Mouse (Mus musculus): ENCODE data around the gene Galnt9.
A peak's percentile ranks its signal among the peaks of the same experiment; 100 is the strongest.

Galnt9 gene

GRCm38 (mm10) chr5:110587467-110587866 lies 43.3 kb downstream of the Galnt9 start:
- no peak for DNase-seq (ENCODE audit: low spot score in 2 of 2)

DNA sequence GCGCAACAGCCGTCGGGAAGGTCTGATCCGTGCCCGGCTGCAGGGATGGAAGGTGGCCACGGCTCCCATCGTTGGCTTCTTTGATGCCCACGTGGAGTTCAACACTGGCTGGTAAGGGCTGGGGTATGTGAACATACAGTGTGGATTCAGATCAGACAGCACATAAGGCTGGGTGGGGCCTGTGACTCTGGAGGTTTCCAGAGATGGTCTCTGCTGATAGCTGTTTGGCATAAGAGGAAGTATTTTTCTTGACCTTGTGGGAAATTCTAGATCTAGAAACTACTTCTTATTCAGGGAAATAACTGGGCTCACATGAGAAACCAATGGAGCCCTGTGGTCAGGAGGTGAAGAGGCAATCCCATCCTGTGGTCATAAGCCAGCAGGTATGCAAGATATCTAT lies 45.7 kb downstream of the Galnt9 start:
- no peak for DNase-seq (ENCODE audit: low spot score in 2 of 2)

DNA sequence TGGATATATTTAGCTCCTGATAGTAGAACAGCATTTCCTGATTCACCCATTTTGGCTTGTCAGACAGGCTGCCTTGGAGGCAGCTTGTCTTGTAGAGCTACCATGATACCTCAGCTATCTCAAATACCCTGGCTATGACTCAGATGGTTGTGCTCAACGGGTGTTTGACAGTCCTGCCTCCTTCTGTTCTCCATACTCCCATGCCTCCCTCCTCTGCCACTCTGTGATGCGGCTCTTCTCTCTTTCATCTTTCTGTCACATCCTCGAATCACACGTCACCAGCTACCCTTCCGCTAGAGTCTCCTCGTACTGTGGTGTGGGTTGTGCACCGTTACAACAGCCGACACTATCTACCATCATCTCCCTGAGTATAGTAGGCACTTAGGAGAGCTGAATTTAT lies 50.3 kb downstream of the Galnt9 start:
- no peak for DNase-seq (ENCODE audit: low spot score in 2 of 2)

DNA sequence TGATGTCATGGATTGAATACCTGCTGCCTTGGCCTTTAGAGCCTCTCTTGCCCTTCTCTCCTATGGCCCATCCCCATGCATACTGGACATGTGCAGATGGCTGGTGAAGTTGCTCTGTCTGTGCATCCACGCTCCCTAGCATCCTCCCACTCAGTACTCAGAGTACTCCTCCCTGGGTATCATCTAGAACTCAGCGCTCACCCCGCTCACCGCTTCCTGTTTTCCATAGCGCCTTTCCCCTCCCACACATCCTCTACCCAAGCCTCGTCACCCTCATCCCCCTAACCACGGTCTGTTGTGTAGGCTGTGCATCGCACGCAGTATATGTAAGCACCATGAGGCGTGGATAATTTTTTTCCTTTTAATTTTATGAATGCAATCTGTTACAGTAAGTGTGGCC lies 51.2 kb downstream of the Galnt9 start:
- no peak for DNase-seq (ENCODE audit: low spot score in 2 of 2)

DNA sequence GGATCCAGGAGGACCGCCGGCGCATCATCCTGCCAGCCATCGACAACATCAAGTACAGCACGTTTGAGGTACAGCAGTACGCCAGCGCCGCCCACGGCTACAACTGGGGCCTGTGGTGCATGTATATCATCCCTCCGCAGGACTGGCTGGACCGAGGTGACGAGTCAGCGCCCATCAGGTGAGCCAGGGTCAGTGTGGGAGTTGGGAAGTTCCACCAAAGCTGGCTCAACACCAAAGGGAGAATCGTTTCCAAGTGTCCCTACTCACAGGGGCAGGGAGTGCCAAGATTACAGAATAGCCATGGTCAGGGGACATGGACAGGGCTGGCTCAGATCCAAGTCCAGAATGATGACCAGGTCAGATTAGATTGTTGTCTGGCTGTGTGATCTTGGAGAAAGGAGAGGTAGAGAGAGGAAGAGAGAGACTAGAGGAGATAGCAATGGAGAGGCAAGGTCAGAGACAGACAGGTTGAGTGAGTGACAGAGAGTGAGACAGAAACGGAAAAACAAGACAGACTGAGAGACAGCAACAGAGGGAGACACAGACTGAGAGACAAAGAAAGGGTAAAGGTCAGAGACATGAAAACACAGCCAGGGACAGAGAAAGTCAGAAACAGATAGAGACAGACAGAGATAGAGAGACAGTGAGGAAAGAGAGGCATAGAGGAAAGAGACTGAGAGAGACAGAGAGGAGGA lies 52.1 kb downstream of the Galnt9 start:
- DNase-seq (ENCODE audit: low spot score in 2 of 2), result no peak

GRCm38 (mm10) chr5:110597502-110597901 lies 53.3 kb downstream of the Galnt9 start:
- DNase-seq (ENCODE audit: low spot score in 2 of 2), result no peak

DNA sequence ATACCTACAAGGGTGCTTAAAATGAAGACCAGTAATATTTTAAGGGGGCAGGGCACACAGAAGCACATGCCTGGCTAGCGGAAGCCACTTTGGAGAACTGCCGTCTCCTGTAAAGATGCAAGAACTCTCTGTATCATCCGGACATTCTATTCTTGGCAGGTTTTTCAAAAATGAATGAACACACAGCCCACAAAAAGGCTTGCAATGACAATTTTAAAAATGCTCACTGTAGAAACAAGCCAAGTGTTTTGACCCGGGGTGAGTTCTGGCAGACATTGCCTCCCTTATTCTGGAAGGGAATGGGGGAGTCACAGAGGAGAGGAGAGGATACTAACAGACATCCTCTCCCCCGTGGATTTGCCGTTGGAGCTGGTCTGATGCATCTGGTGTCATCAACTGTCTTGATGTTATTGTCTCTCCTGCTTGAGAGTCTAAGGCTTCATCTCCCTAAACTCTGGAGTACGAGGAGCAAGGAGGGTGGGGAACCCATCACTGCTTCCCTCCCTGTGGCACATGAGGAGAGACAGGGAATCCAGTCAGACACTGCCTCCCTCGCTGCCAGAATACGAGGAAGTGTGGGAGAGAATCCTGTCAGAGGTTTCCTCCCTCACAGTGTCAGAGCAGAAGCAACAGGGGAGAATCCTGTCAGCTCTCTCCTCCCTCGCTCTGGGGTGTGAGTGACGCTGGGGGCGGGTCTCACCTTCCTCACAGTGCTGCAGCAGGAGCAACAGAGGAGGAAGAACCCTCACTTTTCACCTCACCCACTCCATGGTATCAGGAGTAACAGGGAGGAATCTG lies 54.3 kb downstream of the Galnt9 start:
- no peak for DNase-seq (ENCODE audit: low spot score in 2 of 2)

GRCm38 (mm10) chr5:110603016-110603685 lies 59.0 kb downstream of the Galnt9 start:
- peak in 1 of 2 experiments; percentile 35 for DNase-seq (ENCODE audit: low spot score in 2 of 2)

DNA sequence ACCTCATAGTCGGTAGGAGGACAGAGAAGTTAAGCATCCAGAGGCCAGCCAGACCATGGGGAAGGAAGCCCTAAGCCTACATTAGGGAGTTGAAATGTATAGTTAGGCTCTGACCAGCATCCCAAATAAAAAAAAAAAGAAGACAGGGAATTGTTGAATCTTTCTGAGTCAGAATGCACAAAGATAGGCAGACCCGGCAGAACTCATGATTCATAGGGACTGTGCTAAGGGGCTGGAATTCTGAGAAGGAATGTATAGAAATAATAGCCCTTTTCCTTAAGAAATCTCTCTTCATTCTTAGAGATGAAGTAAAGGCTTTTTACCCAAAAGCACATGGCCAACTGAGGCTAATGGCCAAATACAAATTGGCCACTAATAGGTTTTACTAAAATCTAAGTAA lies 60.2 kb downstream of the Galnt9 start:
- no peak for DNase-seq (ENCODE audit: low spot score in 2 of 2)

- DNase-seq (ENCODE audit: low spot score in 2 of 2), result no peak
Observed at GRCm38 (mm10) chr5:110605531-110606221, 61.5 kb downstream of the Galnt9 start.

- peak in 1 of 2 experiments; percentile 27 for DNase-seq (ENCODE audit: low spot score in 2 of 2)
Observed at GRCm38 (mm10) chr5:110607767-110608166, 63.6 kb downstream of the Galnt9 start.

- no peak for DNase-seq (ENCODE audit: low spot score in 2 of 2)
Observed at GRCm38 (mm10) chr5:110608336-110608735, 64.2 kb downstream of the Galnt9 start.

DNA sequence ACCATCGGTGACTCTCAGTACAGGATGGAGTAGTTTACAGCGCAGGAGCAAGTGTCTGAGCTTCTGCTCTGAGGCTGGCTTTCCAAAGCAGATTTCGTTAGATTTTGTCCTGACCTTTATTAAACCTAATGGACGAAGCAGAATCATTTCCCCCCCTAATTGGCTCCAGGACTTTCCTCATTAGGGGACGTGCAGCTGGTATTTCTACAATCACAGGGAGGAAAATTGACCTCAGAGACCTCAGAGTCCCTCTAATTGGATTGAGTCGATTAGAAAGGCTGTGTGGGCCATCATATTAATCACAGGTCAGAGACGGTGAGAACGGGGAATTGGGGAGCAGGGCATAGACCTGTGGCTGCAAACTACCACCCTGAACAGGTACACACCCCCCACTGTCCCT lies 64.8 kb downstream of the Galnt9 start:
- no peak for DNase-seq (ENCODE audit: low spot score in 2 of 2)

GRCm38 (mm10) chr5:110609425-110609824 lies 65.3 kb downstream of the Galnt9 start:
- no peak for DNase-seq (ENCODE audit: low spot score in 2 of 2)

GRCm38 (mm10) chr5:110609868-110610267 lies 65.7 kb downstream of the Galnt9 start:
- DNase-seq (ENCODE audit: low spot score in 2 of 2), result no peak

GRCm38 (mm10) chr5:110610484-110610883 lies 66.3 kb downstream of the Galnt9 start:
- no peak for DNase-seq (ENCODE audit: low spot score in 2 of 2)

- no peak for DNase-seq (ENCODE audit: low spot score in 2 of 2)
Observed at GRCm38 (mm10) chr5:110611435-110612158, 67.4 kb downstream of the Galnt9 start.

DNA sequence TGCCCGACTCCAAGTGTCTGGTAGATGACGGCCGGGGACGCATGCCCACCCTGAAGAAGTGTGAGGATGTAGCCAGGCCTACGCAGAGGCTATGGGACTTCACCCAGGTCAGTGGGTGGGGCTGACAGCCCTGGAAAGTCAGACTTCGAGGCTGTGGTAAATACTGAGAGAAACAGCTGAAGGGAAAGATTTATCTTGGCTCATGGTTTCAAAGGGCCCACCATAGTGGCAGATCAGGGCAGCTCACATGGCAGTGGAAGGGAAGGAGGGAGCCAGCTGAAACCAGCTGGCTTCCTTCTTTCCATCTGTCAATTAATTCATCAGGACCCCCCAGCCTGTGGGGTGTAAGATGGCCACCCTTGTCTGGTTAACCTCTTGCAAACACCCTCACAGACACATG lies 75.1 kb downstream of the Galnt9 start:
- no peak for DNase-seq (ENCODE audit: low spot score in 2 of 2)

- DNase-seq (ENCODE audit: low spot score in 2 of 2), result no peak
Observed at GRCm38 (mm10) chr5:110624319-110624718, 80.2 kb downstream of the Galnt9 start.

DNA sequence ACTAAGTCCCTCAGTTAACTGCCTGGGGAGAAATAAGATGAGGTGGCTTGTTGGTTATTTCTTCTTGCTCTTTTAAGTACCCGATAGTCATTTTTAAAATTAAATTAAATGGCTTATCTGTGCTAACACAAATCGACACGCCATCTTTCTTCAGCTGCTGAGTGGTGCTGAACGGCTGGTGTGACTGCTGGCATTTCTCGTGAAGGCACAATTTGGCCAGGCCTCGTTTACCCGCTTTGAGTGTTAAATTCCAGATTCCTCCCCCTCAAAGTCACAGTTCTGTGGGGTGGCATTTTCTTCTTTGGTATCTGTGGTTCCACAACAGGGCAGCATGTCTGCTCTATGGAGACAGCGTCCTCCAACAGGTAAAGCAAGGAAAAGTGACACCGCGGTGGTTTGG lies 83.2 kb downstream of the Galnt9 start:
- no peak for DNase-seq (ENCODE audit: low spot score in 2 of 2)

DNA sequence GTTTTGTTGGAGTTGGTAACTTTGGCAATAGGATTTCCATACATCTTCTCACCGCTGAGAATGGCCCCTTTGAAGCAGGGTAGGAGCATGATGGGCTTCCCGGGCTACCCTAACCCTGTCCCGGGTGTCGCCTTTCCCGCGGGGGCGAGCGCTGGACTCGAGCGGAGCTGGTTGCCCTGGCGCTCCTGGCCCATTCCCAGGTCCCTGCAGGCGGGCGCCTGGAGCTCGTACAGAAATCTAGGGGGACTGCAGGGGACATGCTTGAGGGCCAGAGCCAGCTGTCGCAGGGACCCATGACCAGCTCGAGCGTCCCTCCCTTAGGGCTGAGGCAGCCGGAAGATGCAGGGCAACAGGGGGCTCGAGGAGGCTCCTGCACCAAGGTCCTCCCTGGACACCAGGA lies 84.0 kb downstream of the Galnt9 start:
- DNase-seq (ENCODE audit: low spot score in 2 of 2), result no peak

All from urinary bladder, postnatal 36 days (tissue).